8 mouse cellular contexts compared by ENCODE assay signal in the genomic region with DNA sequence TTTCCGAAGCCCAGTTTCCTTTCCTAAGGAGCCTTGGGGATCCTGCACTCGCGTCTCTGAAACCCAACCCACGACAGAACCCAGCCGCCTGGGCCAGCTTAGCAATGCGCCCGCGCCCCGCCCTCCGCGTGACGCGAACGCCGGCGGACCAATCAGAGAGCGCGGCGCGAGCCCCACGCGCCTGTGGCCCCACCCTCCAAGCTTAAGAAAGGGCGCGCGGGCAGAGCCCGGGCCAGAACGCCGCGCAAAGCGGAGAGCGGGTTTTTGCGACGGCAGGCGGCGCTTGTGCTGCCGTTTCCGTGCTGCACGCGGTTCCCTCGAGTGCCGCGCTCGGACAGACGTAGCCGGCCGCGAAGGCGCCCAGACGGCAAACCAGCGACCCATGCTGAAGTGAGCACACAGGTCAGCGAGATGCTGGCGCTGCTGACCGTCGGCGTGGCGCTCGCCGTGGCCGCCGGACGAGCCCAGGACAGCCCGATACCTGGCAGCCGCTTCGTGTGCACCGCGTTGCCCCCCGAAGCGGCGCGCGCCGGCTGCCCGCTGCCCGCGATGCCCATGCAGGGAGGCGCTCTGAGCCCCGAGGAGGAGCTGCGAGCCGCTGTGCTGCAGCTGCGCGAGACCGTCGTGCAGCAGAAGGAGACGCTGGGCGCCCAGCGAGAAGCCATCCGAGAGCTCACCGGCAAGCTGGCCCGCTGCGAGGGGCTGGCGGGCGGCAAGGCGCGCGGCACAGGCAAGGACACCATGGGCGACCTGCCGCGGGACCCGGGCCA. TPM values are rescaled to one million over a fixed set of nuclear protein-coding genes. Genes with fewer than 3 reads are reported as not detected.
DNase-seq lines count a peak whose midpoint lies in the region; ATAC-seq and TF ChIP-seq lines count a peak whose summit lies in the region.

Nptx2 (plus strand) TSS at position 250 of the 770 bp plus-strand sequence.

- no peaks in the 10 kb centered on the region for H3K36me3 ChIP-seq in hindbrain, embryonic 16.5 days (ENCODE audit: control insufficient read depth, insufficient read depth, low read length)
- no peaks in the 10 kb centered on the region for H3K36me3 ChIP-seq in lung, postnatal 0 days (ENCODE audit: insufficient read depth, low read length)

- H3K4me3 ChIP-seq in cortical plate, adult 2 months (ENCODE audit: insufficient read depth, low read length), result peak within 1 kb of the TSS; percentile 57
- H3K4me3 ChIP-seq in hindbrain, embryonic 16.5 days (ENCODE audit: low read length), result peak within 1 kb of the TSS; percentile 50
- H3K4me3 ChIP-seq in lung, postnatal 0 days (ENCODE audit: low read depth, low read length), result peak within 1 kb of the TSS; percentile 21

- peaks cover 5% of the 10 kb centered on the region for H3K27me3 ChIP-seq in hindbrain, embryonic 16.5 days (replicated peaks; ENCODE audit: control insufficient read depth, insufficient read depth, low read length)
- H3K27me3 ChIP-seq in lung, postnatal 0 days (replicated peaks; ENCODE audit: insufficient read depth, low read length), result peaks cover 29% of the 10 kb centered on the region

- no peak for TF ChIP-seq CTCF in cortical plate, adult 2 months (IDR thresholded peaks at IDR 0.05; ENCODE audit: extremely low read depth, insufficient read depth, low read length)
- TF ChIP-seq CTCF in lung, postnatal 0 days (IDR thresholded peaks at IDR 0.05), result peak; percentile 40

- no peak for TF ChIP-seq EP300 in lung, postnatal 0 days (IDR thresholded peaks at IDR 0.05)

- WGBS in hindbrain, embryonic 16.5 days, result 1% methylated on average over 92 of the region's 99 CpGs
- WGBS in lung, postnatal 0 days, result 2% methylated on average over 78 of the region's 99 CpGs

- no peak within 1 kb of the TSS; the same call in 1 of the 2 replicates for H3K27ac ChIP-seq in cortical plate, adult 2 months (ENCODE audit: insufficient read depth, low read length)
- H3K27ac ChIP-seq in hindbrain, embryonic 16.5 days (ENCODE audit: low read depth, low read length), result no peak within 1 kb of the TSS
- H3K27ac ChIP-seq in lung, postnatal 0 days (ENCODE audit: low read length), result no peak within 1 kb of the TSS

- H3K9me3 ChIP-seq in hindbrain, embryonic 16.5 days (ENCODE audit: control insufficient read depth, low read length), result no peaks in the 10 kb centered on the region
- no peaks in the 10 kb centered on the region for H3K9me3 ChIP-seq in lung, postnatal 0 days (ENCODE audit: low read length)

- peak; percentile 85 to 93 for DNase-seq in adrenal gland, adult (ENCODE audit: inconsistent age in 2 of 2, low spot score in 1 of 2)
- DNase-seq in gastrocnemius, postnatal 10 days, result peak; percentile 79
- peak; percentile 81 to 83 for DNase-seq in layer of hippocampus, postnatal 36 days
- peak; percentile 81 for DNase-seq in lung, postnatal 0 days (ENCODE audit: low spot score)
- peak; percentile 91 for DNase-seq in retina, postnatal 7 days (ENCODE audit: low read depth, low spot score)
- no peak for DNase-seq in spleen, postnatal 4 days (ENCODE audit: low spot score in 2 of 2)

- peak within 1 kb of the TSS; percentile 64 for H3K9ac ChIP-seq in hindbrain, embryonic 16.5 days (ENCODE audit: low read depth, low read length)
- H3K9ac ChIP-seq in lung, postnatal 0 days (replicated peaks; ENCODE audit: low read depth), result no peak within 1 kb of the TSS

- TF ChIP-seq POLR2A in cortical plate, adult 2 months (IDR thresholded peaks at IDR 0.05; ENCODE audit: extremely low read depth, insufficient read depth, low read length), result peak; percentile 92

- peak; percentile 97 for ATAC-seq in hindbrain, embryonic 16.5 days
- ATAC-seq in lung, postnatal 0 days, result peak; percentile 94

- peak within 1 kb of the TSS; percentile 77 for H3K4me2 ChIP-seq in hindbrain, embryonic 16.5 days (ENCODE audit: low read length)
- peak within 1 kb of the TSS; percentile 46 for H3K4me2 ChIP-seq in lung, postnatal 0 days (replicated peaks; ENCODE audit: low read depth, low read length)

- no peaks in the 10 kb centered on the region; the same call in 1 of the 2 replicates for H3K4me1 ChIP-seq in cortical plate, adult 2 months (ENCODE audit: control insufficient read depth, insufficient read depth, low read length)
- peaks cover 11% of the 10 kb centered on the region; the same call in 1 of the 2 replicates for H3K4me1 ChIP-seq in hindbrain, embryonic 16.5 days (ENCODE audit: control insufficient read depth, insufficient read depth, low read depth, low read length)
- no peaks in the 10 kb centered on the region for H3K4me1 ChIP-seq in lung, postnatal 0 days (ENCODE audit: insufficient read depth, low read depth, low read length)

RNA-seq across cellular contexts. Expression of gene Nptx2, which starts in this region (rescaled TPM):
- polyA plus RNA-seq in cortical plate, adult 2 months (2012; rRNA removed), result 57.3 and 59.4 TPM in 2 replicates
- under 1 TPM; 0.27 to 0.31 TPM for total RNA-seq in gastrocnemius, postnatal 10 days (2021)
- 6.6 TPM in 2 replicates for polyA plus RNA-seq in hindbrain, embryonic 16.5 days (2015; fragmentation: Nextera tagmentation; extraction: Ambion mirVana)
- total RNA-seq in layer of hippocampus, postnatal 36 days (2021), result 10 to 100 TPM; 44.0 to 52.2 TPM
- polyA plus RNA-seq in lung, postnatal 0 days (2015; fragmentation: Nextera tagmentation; extraction: Ambion mirVana), result 0.10 and 0.11 TPM in 2 replicates

Comparison
In these comparisons a context has a peak if more than half of its experiments do, and no peak if none do; other contexts are left out.
1. RNA of gene Nptx2 (total RNA-seq): 44.0 to 52.2 TPM in layer of hippocampus, postnatal 36 days; 0.27 to 0.31 TPM in gastrocnemius, postnatal 10 days; every median in the first group is over 10 times any median in the second.
2. Peak in DNase-seq in gastrocnemius, postnatal 10 days; RNA of the gene not detected or under 1 TPM.
3. Peak in DNase-seq, ATAC-seq, H3K4me3 ChIP-seq and H3K4me2 ChIP-seq in lung, postnatal 0 days; RNA of the gene not detected or under 1 TPM.
4. DNase-seq: peak in adrenal gland, adult (2 of 2), layer of hippocampus, postnatal 36 days (2 of 2) and retina, postnatal 7 days (single experiment); none in spleen, postnatal 4 days (0 of 2).
5. Peak in every context shown above with its lines, with median percentiles within 50 percentile points of each other: H3K4me3 ChIP-seq.